Mouse (Mus musculus) brain, embryonic 14.5 days (tissue): ENCODE data around the gene Ccdc83.

Experiments used
- CTCF ChIP-seq: fragments of 200-500 bp; IDR thresholded peaks from 2 replicates; pipeline ENCODE4 v1.5.1; 2012; ENCODE audit warnings: inconsistent platforms, mild to moderate bottlenecking, moderate library complexity, borderline replicate concordance; ENCODE audit not compliant: insufficient read depth, insufficient read length; ENCODE audit errors: extremely low read depth
- POLR2A ChIP-seq: fragments of 200-500 bp; IDR thresholded peaks from 2 replicates; pipeline ENCODE4 v1.6.1; 2012; ENCODE audit warnings: mild to moderate bottlenecking, inconsistent platforms, borderline replicate concordance; ENCODE audit not compliant: poor library complexity, insufficient read depth, insufficient read length, severe bottlenecking; ENCODE audit errors: extremely low read depth

DNA sequence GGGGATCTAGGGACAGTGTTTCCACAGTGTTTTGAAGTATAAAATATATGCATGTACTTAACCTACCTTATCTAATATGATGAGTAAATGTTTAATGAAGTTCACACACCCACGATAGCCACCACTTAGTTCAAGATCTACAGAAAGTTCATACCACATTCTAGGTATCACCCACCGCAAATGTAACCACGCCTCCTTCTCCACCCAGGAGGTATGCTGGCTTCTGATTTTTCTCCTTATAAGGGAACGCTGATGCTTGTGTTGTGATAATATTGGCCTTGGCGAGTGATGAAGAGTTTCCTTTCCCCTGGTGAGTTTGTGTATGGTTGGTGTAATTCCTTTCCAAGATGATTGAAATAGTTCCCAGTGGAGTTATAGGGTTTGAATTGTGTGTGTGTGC, 47.5 kb downstream of the Ccdc83 start:
- TF ChIP-seq CTCF (no peak), POLR2A (no peak)
